Mouse (Mus musculus) bone marrow, adult 2 months (tissue): ENCODE measurements at regions not wholly inside any gene's neighbourhood (a gene's known extent, or its start where the extent isn't known, plus 50 kb on each side); places are given as distances from the start of the nearest gene placed in this dataset.
"Not testable (repeated sequence)": the region's sequence is repeated elsewhere in the genome, so short reads cannot be mapped to it uniquely, and the experiment has no call there.

Experiments used
- H3K27ac ChIP-seq: fragments of 200-500 bp; 2 replicates; pipeline ENCODE4 v1.5.1; 2012; ENCODE audit warnings: low read depth, mild to moderate bottlenecking, control low read depth, inconsistent platforms, low read length; ENCODE audit not compliant: control insufficient read depth, poor library complexity, insufficient read depth
- H3K4me1 ChIP-seq: fragments of 200-500 bp; 2 replicates; pipeline ENCODE4 v1.6.1; 2011; ENCODE audit warnings: low read length; ENCODE audit not compliant: control insufficient read depth, insufficient read depth
- H3K4me3 ChIP-seq: fragments of 200-500 bp; replicated peaks from 2 replicates; pipeline ENCODE3; 2011; ENCODE audit warnings: mild to moderate bottlenecking, low read depth, low read length, control low read depth; ENCODE audit not compliant: control insufficient read depth
- CTCF ChIP-seq: fragments of 200-500 bp; IDR thresholded peaks from 2 replicates; pipeline ENCODE4 v1.5.1; 2011; ENCODE audit warnings: low read length, control low read depth; ENCODE audit not compliant: control insufficient read depth, insufficient read depth
- POLR2A ChIP-seq: fragments of 200-500 bp; IDR thresholded peaks from 2 replicates; pipeline ENCODE4 v1.6.1; 2011; ENCODE audit warnings: low read depth, mild to moderate bottlenecking, control low read depth, low read length, borderline replicate concordance; ENCODE audit not compliant: control insufficient read depth
- WGBS: fragments of 180-500 bp; shearing (Covaris S2); methylation state at CpG from one replicate; pipeline ENCODE4 v1.1.7; 2018; 5-methylcytosine and 5-hydroxymethylcytosine counted together

- Histone ChIP-seq H3K4me3 (no peak overlapping the region), H3K4me1 (no peaks in the 10 kb centered on the region), H3K27ac (no peak overlapping the region)
- TF ChIP-seq POLR2A (no peak), CTCF (no peak)
- WGBS, result 76% methylated on average over 6 of the region's 6 CpGs
These were observed 692.5 kb upstream of the Intu start for GRCm38 (mm10) chr3:39838377-39839145.

- H3K27ac ChIP-seq, result no peak overlapping the region
- 77% methylated on average over 5 of the region's 5 CpGs for WGBS
- H3K4me3 ChIP-seq, result no peak overlapping the region
- no peaks in the 10 kb centered on the region for H3K4me1 ChIP-seq
- TF ChIP-seq POLR2A, result no peak
- TF ChIP-seq CTCF, result no peak
These were observed 690.1 kb upstream of the Intu start for GRCm38 (mm10) chr3:39840946-39841345.

GRCm38 (mm10) chr3:39845123-39845522 is 686.0 kb upstream of the Intu start:
- TF ChIP-seq CTCF (no peak), POLR2A (no peak)
- Histone ChIP-seq H3K4me1 (no peaks in the 10 kb centered on the region), H3K27ac (no peak overlapping the region), H3K4me3 (no peak overlapping the region)
- 73% methylated on average over 2 of the region's 2 CpGs for WGBS

GRCm38 (mm10) chr3:39848829-39849228 is 682.3 kb upstream of the Intu start:
- Histone ChIP-seq H3K4me3 (no peak overlapping the region), H3K4me1 (no peaks in the 10 kb centered on the region), H3K27ac (no peak overlapping the region)
- WGBS, result 75% methylated on average over 6 of the region's 6 CpGs
- TF ChIP-seq POLR2A (no peak), CTCF (no peak)

- Histone ChIP-seq H3K4me1 (no peaks in the 10 kb centered on the region), H3K27ac (no peak overlapping the region), H3K4me3 (no peak overlapping the region)
- WGBS, result 85% methylated on average over 9 of the region's 9 CpGs
- TF ChIP-seq POLR2A, result no peak
These were observed 673.8 kb upstream of the Intu start for GRCm38 (mm10) chr3:39857214-39857839.

GRCm38 (mm10) chr3:39876046-39876445 is 655.0 kb upstream of the Intu start:
- H3K27ac ChIP-seq, H3K4me1 ChIP-seq, H3K4me3 ChIP-seq: not testable (repeated sequence)
- WGBS, result 43% methylated on average over 1 of the region's 1 CpGs

GRCm38 (mm10) chr3:39884370-39884769 is 646.7 kb upstream of the Intu start:
- no peak for TF ChIP-seq CTCF
- TF ChIP-seq POLR2A, result no peak
- 80% methylated on average over 4 of the region's 4 CpGs for WGBS
- Histone ChIP-seq H3K4me1 (no peaks in the 10 kb centered on the region), H3K4me3 (no peak overlapping the region), H3K27ac (no peak overlapping the region)

- TF ChIP-seq CTCF (no peak), POLR2A (no peak)
- 78% methylated on average over 5 of the region's 5 CpGs for WGBS
- Histone ChIP-seq H3K4me3 (no peak overlapping the region), H3K4me1 (no peaks in the 10 kb centered on the region), H3K27ac (no peak overlapping the region)
These were observed 642.7 kb upstream of the Intu start for GRCm38 (mm10) chr3:39888376-39888775.

GRCm38 (mm10) chr3:39889222-39889621 is 641.9 kb upstream of the Intu start:
- 86% methylated on average over 2 of the region's 2 CpGs for WGBS
- Histone ChIP-seq H3K27ac (no peak overlapping the region), H3K4me3 (no peak overlapping the region), H3K4me1 (no peaks in the 10 kb centered on the region)
- TF ChIP-seq POLR2A, result no peak
- TF ChIP-seq CTCF, result no peak
